Mouse (Mus musculus) cerebellum, adult 11-12 months (tissue): ENCODE measurements at regions not wholly inside any gene's neighbourhood (a gene's known extent, or its start where the extent isn't known, plus 50 kb on each side); places are given as distances from the start of the nearest gene placed in this dataset.

Experiments
- DNase-seq: peaks from one replicate; pipeline ENCODE4 v3.0.0; 2022

DNA sequence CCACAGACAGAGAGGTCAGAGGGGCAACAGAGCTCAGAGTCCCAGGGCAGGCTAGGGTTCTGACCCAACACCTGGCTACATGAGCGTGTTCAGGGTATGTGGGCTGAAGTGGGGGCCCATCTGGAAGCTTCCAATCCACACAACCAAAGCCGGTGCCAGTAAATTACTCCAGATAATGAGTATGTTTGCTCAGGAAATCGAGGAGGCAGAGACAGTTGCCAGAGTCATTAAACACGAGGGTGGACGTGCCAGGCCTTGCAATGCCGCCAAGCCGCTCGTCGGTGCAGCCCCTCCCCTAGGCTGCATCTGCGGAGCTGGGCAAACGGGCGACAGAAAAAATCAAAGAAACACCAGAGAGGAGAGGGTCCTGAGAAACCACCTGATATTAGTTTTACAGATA lies 222.5 kb downstream of the Ptpru start:
- no peak for DNase-seq

DNA sequence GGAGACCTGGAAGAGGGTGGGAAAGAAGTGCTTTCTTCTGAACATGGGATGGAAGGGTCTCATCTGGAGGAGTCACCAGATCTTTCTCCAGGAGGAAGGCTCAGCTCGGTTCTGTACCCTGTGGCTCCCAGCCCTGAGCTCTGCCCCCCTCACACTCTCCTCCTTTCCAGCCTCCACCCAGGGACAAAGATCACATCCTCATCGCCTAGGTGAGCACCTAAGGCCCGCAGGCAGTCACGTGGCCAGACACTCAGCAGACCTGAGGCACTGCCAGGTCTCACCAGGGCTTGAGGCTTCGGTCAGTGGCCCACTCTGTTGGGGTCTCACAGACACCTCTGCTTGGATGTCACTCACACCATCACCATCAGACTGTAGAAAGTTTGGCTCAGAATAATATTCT lies 200.0 kb downstream of the Ptpru start:
- no peak for DNase-seq

DNA sequence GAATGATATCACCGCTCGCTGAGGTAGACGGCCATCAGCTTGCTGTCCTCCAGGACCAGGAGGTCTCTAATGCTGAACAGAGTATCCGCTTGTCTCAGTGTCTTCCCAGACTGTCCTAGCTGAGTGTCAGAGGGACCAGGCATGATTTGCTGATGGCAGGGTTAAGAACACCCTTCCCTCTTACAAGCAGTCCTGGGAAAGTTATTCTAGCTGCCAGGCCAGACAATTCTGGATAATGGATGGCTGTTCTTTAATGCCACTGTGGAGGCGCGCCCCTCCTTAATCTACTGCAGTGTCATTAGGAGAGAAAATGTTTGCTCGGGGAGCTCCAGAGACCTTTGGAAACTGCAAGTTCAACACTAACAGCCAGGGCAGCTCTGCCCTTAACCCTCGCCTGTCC lies 182.1 kb downstream of the Ptpru start:
- no peak for DNase-seq

DNA sequence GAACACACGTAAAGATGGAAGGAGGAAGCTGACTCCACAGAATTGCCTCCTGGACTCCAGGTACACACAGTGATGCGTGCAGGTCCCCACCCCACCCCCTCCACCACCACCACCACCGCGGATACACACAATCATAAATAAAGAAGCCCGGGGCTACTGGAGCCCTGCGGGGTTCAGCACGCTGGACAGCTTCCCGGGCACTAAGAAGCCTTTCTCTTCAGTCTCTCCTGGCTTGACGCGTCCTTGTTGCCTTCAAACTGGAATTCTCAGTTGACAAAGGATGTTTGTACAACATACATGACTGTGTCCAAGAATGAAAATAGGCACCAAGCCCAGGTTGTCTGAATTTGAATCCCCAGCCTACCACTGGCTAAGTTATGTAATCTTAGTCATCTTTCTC lies 180.2 kb downstream of the Ptpru start:
- no peak for DNase-seq

DNA sequence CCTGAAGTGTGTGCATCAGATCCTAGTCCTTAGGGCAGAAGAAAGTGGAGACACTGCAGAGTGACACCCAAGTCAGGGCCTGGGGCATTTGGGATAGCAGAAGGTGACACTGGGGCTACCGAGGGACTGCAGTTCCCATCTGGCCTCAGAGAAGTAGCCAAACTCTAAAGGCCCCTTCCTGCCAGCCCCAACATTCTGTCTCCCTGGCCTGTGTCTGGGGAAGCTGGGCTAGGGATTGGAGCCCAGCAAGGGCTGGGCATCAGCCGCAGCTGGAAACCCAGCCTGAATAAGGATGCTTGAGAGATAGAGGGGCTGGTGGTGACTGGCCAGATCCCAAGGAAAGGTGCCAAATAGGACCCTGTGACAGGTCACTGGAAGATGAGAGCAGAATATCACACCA lies 177.2 kb downstream of the Ptpru start:
- DNase-seq, result no peak

DNA sequence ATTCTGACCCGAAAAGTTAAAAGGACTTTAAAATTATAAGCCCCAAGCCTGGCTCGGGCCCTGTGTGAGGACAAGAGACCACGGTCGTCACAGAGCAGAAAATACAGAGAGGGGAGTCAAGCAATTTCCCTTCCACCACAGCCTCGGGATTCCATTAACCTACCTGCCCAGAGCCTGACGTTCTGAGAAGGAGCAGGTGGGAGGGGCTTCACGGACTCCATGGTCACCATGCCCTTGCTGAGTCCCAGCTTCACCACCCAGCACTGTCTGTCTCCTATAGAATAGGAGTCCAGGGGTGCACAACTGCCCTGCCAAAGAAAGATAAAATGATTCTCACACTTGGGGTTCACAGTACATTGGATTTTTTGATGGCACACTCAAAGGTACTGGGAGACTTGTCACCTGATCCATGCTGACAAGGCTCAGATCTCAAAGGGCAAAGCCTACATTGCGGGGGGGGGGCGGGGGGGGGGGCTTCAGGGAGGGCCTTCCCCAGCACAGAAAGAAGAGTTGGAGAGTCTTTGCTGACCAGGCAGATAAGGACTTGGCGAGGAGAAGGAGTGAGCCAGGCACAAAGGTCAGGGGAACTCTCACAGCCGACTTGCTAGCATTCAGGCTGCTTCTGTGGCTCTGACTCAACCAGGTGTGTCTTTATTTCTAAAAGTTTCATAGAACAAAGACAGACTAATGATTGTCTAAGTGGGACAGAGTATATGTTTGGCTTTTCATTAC lies 166.1 kb downstream of the Ptpru start:
- DNase-seq, result no peak

DNA sequence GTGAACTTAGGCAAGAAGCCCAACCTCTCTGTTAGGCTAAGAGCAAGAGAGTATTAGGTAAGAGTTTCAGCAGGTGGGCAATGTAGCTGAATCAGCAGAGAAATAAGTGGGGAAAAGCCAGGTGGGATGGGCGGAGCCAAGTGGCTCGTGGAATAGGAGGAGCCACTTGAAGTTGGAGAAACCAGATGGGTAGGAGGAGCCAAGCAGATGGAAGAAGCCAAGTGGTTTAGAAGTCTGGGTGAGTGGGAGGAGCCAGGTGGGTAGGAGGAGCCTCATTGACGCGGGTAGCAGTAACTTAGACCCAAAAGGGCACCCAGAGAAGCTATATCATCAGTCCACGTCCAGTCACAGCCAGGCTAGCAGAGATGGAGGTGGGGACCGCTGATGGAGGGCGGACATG lies 160.1 kb downstream of the Ptpru start:
- DNase-seq, result no peak

DNA sequence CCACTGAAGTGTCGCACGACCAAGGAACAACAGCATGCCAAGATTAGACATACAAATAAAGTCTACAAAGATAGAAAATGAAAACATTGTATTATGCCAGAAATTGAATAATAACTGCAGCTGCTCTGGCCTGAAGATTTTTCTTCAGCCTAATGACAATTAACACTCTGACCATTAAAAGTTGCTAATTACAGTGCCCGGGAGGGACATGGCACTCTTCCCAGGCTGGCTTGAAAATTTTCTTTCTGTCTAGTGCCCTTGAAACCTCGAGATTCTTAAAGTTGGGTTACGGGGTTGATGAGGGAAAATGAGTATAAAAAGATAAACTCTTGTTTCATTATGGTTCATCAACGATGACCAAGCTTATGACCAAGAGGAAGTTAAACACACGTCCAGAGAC lies 154.9 kb downstream of the Ptpru start:
- DNase-seq, result no peak

DNA sequence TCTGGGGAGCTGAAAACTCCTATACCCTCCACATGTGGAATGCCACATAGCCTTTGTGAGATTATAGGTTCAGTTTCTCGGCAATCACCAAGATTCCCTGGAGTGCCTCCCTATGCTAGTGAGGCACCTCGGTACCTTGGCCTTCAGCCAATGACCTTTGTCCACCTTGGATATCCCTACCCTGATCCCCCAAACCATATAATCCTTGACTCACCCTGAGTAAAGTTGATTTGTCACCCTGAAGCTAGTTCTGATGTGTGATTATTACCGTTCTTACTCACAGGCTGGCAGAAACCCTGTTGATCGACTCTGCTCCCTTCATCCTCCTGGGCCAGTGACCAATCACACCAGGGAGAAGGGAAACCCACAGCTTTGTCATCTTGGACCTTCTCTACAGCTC lies 152.5 kb downstream of the Ptpru start:
- DNase-seq, result no peak

DNA sequence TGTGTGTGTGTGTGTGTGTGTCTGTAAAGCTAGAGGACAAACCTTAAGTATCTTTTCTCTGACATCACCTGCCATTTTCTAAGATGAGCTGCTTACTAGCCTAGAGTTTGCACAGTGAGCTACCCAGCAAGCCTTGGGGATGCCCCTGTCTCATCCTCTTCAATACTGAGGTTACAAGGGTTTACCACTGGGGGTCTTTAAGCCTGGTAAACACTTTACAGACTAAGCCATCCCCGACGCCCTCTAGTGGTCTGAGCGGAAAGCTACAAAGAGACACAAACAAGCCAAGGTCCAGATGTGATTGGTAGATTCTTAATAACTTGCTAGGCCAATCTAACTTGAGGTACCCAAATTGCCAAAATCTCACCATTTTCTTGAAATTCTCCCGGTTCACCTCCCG lies 143.9 kb downstream of the Ptpru start:
- no peak for DNase-seq

DNA sequence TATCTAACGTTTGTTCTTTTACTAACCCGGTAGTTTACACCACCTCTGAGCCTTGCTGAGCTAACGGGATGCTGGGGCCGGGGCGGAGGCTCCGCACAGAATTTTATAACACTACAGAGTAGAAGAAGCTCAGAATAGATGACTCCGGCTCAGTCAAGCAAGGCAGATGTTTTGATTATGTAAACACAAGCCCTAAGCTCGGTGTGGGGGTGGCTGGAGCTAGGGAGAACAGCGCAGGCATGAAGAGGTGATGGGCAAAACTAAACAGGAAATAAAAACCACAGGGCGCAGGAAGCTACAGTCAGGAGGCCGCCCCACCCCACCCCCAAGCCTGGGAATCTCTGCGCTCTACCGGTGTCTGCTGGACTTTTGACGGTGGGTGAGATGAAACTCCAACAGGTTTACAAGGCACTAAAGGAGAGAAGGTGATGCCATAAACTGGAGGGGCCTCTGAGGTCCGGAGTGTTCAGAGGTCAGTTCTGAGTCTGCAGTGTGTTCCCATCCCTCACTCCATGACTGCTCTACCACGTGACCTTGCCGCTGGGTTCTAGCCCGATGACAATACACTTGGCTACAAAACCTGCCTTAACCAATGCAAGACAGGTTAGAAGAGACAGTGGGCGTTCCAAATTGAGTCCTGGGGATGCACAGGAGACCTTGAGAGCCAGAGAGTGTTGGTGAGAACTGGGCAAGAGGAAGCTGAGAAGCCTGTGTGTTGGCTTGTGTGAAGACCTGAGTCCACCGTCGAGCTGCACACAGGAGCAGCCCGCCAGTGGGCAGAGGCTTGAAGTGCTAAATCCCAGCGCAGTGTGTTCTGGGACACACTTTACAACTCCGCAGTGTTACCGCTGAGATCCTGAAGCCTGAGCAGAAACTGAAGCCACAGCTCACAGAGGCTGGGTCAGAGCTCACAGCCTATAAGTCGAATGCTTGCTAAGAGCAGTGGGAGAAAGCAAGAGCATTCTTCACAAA lies 141.9 kb downstream of the Ptpru start:
- no peak for DNase-seq
